Mouse (Mus musculus): Measurements from ENCODE around the gene Gm13288. TPM values are rescaled to one million over a fixed set of nuclear protein-coding genes. Genes with fewer than 3 reads are reported as not detected.
"Not testable (repeated sequence)": the region's sequence is repeated elsewhere in the genome, so short reads cannot be mapped to it uniquely, and the experiment has no call there.

Gene Gm13288
- not detected in 2 replicates for polyA plus RNA-seq (2015; fragmentation: Nextera tagmentation; extraction: Ambion mirVana)

DNA sequence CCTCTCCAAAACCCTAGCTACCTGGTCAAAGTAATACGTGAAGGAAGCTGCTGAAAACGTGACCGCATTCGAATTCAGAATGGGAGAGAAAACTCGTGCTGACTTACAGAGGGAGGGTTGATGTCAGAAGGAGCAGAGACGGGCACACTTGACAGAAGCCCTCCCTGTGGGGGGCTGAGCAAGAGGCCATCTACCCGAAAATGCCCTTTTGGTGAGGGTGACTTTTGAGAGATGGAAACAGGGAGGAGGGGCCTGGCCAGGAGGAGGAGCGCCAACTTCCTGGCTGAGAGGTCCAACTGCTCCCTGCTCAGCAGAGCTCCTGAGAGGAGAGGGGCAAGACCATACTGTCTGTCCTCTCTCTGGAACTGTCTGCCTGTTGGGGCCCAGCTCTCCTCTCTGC is at the start of gene Gm13288:
Gm13288 (plus strand) TSS at position 301 of the 400 bp plus-strand sequence.
- H3K4me1 ChIP-seq (ENCODE audit: control insufficient read depth, insufficient read depth, low read length); H3K9ac ChIP-seq (ENCODE audit: low read depth, low read length); H3K27me3 ChIP-seq (replicated peaks; ENCODE audit: control insufficient read depth, insufficient read depth, low read length); H3K4me2 ChIP-seq (ENCODE audit: low read depth, low read length); ATAC-seq; H3K9me3 ChIP-seq (ENCODE audit: control insufficient read depth, low read length); H3K36me3 ChIP-seq (ENCODE audit: control insufficient read depth, insufficient read depth, low read length); H3K27ac ChIP-seq (ENCODE audit: low read length): not testable (repeated sequence)
- H3K4me3 ChIP-seq (ENCODE audit: low read length), result peak within 1 kb of the TSS; percentile 16; the same call in 1 of the 2 replicates
- no CpG with 5 or more reads among the region's 8 CpGs for WGBS

DNA sequence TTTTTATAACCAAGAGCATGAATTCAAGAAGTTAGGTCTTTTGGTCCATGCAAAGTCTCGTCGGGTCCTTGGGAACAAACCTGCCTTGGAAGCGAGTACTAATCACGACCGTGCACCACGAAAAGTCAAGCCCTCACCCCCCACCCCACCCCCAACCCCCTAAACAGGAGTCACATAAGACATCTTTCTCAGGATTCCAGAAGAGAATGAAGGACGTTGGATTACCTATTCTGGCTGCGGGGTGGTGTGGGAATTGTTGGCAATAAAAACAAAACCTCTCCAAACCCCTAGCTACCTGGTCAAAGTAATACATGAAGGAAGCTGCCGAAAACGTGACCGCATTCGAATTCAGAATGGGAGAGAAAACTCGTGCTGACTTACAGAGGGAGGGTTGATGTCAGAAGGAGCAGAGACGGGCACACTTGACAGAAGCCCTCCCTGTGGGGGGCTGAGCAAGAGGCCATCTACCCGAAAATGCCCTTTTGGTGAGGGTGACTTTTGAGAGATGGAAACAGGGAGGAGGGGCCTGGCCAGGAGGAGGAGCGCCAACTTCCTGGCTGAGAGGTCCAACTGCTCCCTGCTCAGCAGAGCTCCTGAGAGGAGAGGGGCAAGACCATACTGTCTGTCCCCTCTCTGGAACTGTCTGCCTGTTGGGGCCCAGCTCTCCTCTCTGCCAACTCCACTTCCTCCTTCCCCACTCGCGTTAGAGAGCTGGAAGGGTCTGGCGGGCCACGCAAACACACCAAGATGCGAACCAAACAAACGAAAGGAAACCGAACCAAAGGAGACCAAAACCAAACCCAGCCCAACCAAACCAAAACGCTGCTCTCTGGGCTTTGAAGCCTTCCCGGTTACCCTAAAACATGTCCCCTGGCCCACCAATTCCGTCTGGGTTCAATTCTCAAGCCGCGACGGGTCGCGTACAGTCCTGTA is 48.5 kb upstream of the Gm13288 start:
- 10% methylated on average over 28 of the region's 31 CpGs for WGBS
- peak overlapping the region; percentile 59 for H3K4me2 ChIP-seq (ENCODE audit: low read depth, low read length)

GRCm38 (mm10) chr4:88757628-88758031 is 47.7 kb upstream of the Gm13288 start:
- H3K4me1 ChIP-seq (ENCODE audit: control insufficient read depth, insufficient read depth, low read length); H3K9me3 ChIP-seq (ENCODE audit: control insufficient read depth, low read length); H3K36me3 ChIP-seq (ENCODE audit: control insufficient read depth, insufficient read depth, low read length); H3K27me3 ChIP-seq (replicated peaks; ENCODE audit: control insufficient read depth, insufficient read depth, low read length): not testable (repeated sequence)
- peak; percentile 100 for ATAC-seq
- H3K4me2 ChIP-seq (ENCODE audit: low read depth, low read length), result peak overlapping the region; percentile 59
- peak overlapping the region; percentile 49 for H3K4me3 ChIP-seq (ENCODE audit: low read length)
- H3K27ac ChIP-seq (ENCODE audit: low read length), result peak overlapping the region; percentile 94
- H3K9ac ChIP-seq (ENCODE audit: low read depth, low read length), result peak overlapping the region; percentile 72
- WGBS, result under 1% methylated on average over 19 of the region's 21 CpGs

More for the DNA sequence above, 48.5 kb upstream of the Gm13288 start:
- peak overlapping the region; percentile 94 for H3K27ac ChIP-seq (ENCODE audit: low read length)
- H3K9ac ChIP-seq (ENCODE audit: low read depth, low read length), result peak overlapping the region; percentile 72
- H3K27me3 ChIP-seq (replicated peaks; ENCODE audit: control insufficient read depth, insufficient read depth, low read length); H3K9me3 ChIP-seq (ENCODE audit: control insufficient read depth, low read length); H3K36me3 ChIP-seq (ENCODE audit: control insufficient read depth, insufficient read depth, low read length); H3K4me1 ChIP-seq (ENCODE audit: control insufficient read depth, insufficient read depth, low read length): not testable (repeated sequence)
- ATAC-seq, result peak; percentile 33; the same call in 1 of the 2 replicates
- H3K4me3 ChIP-seq (ENCODE audit: low read length), result peak overlapping the region; percentile 49

DNA sequence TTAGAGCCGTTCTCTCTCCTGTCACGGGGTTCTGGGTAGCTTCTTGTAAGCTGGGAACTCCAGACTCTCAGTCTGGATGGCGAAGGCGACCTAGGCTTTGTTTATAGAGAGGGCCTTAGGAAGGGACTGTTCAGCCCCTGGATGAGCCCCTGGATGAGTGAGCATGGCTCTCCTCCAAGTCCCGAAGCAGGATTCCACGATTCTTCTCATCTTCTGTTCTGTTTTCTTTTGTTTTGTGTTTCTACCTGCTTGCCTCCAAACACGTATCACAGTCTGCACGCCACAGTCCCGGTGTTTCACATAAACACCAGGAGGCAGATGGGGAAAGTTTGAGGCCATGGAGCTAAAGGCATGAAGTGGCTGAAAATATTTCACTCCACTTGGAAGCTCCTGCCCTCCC is 46.6 kb upstream of the Gm13288 start:
- H3K4me1 ChIP-seq (ENCODE audit: control insufficient read depth, insufficient read depth, low read length); H3K4me2 ChIP-seq (ENCODE audit: low read depth, low read length); H3K27me3 ChIP-seq (replicated peaks; ENCODE audit: control insufficient read depth, insufficient read depth, low read length); H3K27ac ChIP-seq (ENCODE audit: low read length); H3K9ac ChIP-seq (ENCODE audit: low read depth, low read length); H3K4me3 ChIP-seq (ENCODE audit: low read length); ATAC-seq; H3K36me3 ChIP-seq (ENCODE audit: control insufficient read depth, insufficient read depth, low read length); H3K9me3 ChIP-seq (ENCODE audit: control insufficient read depth, low read length): not testable (repeated sequence)
- 79% methylated on average over 9 of the region's 9 CpGs for WGBS

DNA sequence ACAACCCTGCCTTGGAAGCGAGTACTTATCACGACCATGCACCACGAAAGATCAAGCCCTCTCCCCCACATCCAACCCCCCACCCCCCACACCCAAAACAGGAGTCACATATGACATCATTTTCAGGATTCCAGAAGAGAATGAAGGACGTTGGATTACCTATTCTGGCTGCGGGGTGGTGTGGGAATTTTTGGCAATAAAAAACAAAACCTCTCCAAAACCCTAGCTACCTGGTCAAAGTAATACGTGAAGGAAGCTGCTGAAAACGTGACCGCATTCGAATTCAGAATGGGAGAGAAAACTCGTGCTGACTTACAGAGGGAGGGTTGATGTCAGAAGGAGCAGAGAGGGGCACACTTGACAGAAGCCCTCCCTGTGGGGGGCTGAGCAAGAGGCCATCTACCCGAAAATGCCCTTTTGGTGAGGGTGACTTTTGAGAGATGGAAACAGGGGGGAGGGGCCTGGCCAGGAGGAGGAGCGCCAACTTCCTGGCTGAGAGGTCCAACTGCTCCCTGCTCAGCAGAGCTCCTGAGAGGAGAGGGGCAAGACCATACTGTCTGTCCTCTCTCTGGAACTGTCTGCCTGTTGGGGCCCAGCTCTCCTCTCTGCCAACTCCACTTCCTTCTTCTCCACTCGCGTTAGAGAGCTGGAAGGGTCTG is 45.6 kb upstream of the Gm13288 start, which contains the start of gene Gm13283:
Gm13283 (plus strand) TSS at position 510 of the 659 bp plus-strand sequence.
- WGBS, result 25% methylated on average over 10 of the region's 14 CpGs
- H3K27ac ChIP-seq (ENCODE audit: low read length), result peak within 1 kb of the TSS; percentile 51
- H3K27me3 ChIP-seq (replicated peaks; ENCODE audit: control insufficient read depth, insufficient read depth, low read length); H3K9me3 ChIP-seq (ENCODE audit: control insufficient read depth, low read length); H3K36me3 ChIP-seq (ENCODE audit: control insufficient read depth, insufficient read depth, low read length); H3K4me1 ChIP-seq (ENCODE audit: control insufficient read depth, insufficient read depth, low read length); ATAC-seq: not testable (repeated sequence)
- peak within 1 kb of the TSS; percentile 37 for H3K4me3 ChIP-seq (ENCODE audit: low read length)
- peak within 1 kb of the TSS; percentile 39 for H3K4me2 ChIP-seq (ENCODE audit: low read depth, low read length)
- peak within 1 kb of the TSS; percentile 24; the same call in 1 of the 2 replicates for H3K9ac ChIP-seq (ENCODE audit: low read depth, low read length)

GRCm38 (mm10) chr4:88760431-88760830 is 44.9 kb upstream of the Gm13288 start:
- not testable (repeated sequence) for H3K27me3 ChIP-seq (replicated peaks; ENCODE audit: control insufficient read depth, insufficient read depth, low read length); ATAC-seq; H3K36me3 ChIP-seq (ENCODE audit: control insufficient read depth, insufficient read depth, low read length); H3K9me3 ChIP-seq (ENCODE audit: control insufficient read depth, low read length); H3K4me1 ChIP-seq (ENCODE audit: control insufficient read depth, insufficient read depth, low read length)
- Histone ChIP-seq H3K4me3 (ENCODE audit: low read length) (peak overlapping the region; percentile 37), H3K27ac (ENCODE audit: low read length) (peak overlapping the region; percentile 51), H3K9ac (ENCODE audit: low read depth, low read length) (peak overlapping the region; percentile 24; the same call in 1 of the 2 replicates), H3K4me2 (ENCODE audit: low read depth, low read length) (peak overlapping the region; percentile 39)
- WGBS, result 0% methylated on average over 21 of the region's 28 CpGs

DNA sequence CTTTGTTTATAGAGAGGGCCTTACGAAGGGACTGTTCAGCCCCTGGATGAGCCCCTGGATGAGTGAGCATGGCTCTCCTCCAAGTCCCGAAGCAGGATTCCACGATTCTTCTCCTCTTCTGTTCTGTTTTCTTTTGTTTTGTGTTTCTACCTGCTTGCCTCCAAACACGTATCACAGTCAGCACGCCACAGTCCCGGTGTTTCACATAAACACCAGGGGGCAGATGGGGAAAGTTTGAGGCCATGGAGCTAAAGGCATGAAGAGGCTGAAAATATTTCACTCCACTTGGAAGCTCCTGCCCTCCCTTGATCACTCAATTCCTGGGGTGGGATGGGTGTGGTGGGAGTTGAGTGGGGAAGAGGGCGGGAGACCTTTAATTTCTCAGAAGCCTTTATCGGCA is 43.6 kb upstream of the Gm13288 start:
- not testable (repeated sequence) for H3K36me3 ChIP-seq (ENCODE audit: control insufficient read depth, insufficient read depth, low read length); H3K4me3 ChIP-seq (ENCODE audit: low read length); H3K4me2 ChIP-seq (ENCODE audit: low read depth, low read length); H3K9ac ChIP-seq (ENCODE audit: low read depth, low read length); H3K27me3 ChIP-seq (replicated peaks; ENCODE audit: control insufficient read depth, insufficient read depth, low read length); H3K4me1 ChIP-seq (ENCODE audit: control insufficient read depth, insufficient read depth, low read length); ATAC-seq; H3K27ac ChIP-seq (ENCODE audit: low read length); H3K9me3 ChIP-seq (ENCODE audit: control insufficient read depth, low read length)
- WGBS, result 57% methylated on average over 6 of the region's 8 CpGs

GRCm38 (mm10) chr4:88762341-88762740 is 43.0 kb upstream of the Gm13288 start:
- not testable (repeated sequence) for H3K9me3 ChIP-seq (ENCODE audit: control insufficient read depth, low read length); H3K27ac ChIP-seq (ENCODE audit: low read length); H3K27me3 ChIP-seq (replicated peaks; ENCODE audit: control insufficient read depth, insufficient read depth, low read length); ATAC-seq; H3K4me2 ChIP-seq (ENCODE audit: low read depth, low read length); H3K4me3 ChIP-seq (ENCODE audit: low read length); H3K4me1 ChIP-seq (ENCODE audit: control insufficient read depth, insufficient read depth, low read length); H3K9ac ChIP-seq (ENCODE audit: low read depth, low read length); H3K36me3 ChIP-seq (ENCODE audit: control insufficient read depth, insufficient read depth, low read length)
- 65% methylated on average over 8 of the region's 9 CpGs for WGBS

DNA sequence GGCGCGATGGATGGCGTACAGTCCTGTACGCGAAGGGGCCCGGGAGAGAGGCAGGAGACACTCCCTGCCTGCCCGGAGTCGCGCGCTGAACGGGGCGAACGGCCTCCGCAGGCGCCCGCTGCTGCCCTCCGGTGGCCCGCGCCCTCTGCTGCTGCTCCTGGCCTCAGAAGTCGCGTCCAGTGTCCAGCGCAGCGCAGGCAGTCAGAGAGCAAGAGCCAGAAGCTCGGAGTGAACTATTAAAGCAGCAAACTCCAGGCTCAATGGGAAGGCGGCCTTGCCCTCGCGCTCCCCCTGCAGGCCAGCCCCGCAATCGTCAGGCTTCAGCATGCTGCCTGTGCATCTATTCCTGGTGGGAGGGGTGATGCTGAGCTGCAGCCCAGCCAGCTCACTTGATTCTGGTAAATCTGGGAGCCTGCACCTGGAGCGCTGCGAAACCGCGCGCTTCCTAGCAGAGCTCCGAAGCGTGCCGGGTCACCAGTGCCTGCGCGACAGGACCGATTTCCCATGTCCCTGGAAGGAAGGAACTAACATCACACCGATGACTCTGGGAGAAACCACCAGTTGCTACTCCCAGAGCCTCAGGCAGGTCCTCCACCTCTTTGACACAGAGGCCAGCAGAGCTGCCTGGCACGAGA is 41.8 kb upstream of the Gm13288 start:
- H3K27me3 ChIP-seq (replicated peaks; ENCODE audit: control insufficient read depth, insufficient read depth, low read length); H3K36me3 ChIP-seq (ENCODE audit: control insufficient read depth, insufficient read depth, low read length); ATAC-seq; H3K4me1 ChIP-seq (ENCODE audit: control insufficient read depth, insufficient read depth, low read length); H3K9me3 ChIP-seq (ENCODE audit: control insufficient read depth, low read length): not testable (repeated sequence)
- Histone ChIP-seq H3K4me2 (ENCODE audit: low read depth, low read length) (peak overlapping the region; percentile 47), H3K9ac (ENCODE audit: low read depth, low read length) (peak overlapping the region; percentile 54; the same call in 1 of the 2 replicates), H3K4me3 (ENCODE audit: low read length) (peak overlapping the region; percentile 39), H3K27ac (ENCODE audit: low read length) (peak overlapping the region; percentile 61; the same call in 1 of the 2 replicates)
- WGBS, result 3% methylated on average over 22 of the region's 42 CpGs
